Mouse (Mus musculus) left cerebral cortex, adult 9 months (tissue): ENCODE measurements at regions not wholly inside any gene's neighbourhood (a gene's known extent, or its start where the extent isn't known, plus 50 kb on each side); places are given as distances from the start of the nearest gene placed in this dataset.

Experiments
- DNase-seq, 2 experiments: peaks; one replicate each; pipeline ENCODE4 v3.0.0; 2022; ENCODE audit warnings: low spot score in 2 of 2

DNA sequence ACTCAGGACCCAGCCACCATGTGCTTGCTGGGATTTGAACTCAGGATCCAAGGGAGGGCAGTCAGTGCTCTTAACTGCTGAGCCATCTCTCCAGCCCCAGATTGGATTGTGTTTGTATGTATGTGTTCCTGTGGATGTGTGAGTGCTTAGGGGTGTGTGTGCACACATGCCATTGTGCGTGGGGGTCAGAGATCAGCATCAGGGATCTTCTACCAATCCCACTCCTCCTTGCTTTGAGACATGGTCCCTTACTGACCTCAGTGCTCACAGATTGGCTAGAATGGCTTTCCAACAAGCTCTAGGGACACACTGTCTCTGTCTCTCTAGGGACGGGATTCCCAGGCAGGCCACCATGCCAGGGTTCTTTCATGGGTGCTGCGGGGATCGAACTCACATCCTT lies 83.1 kb upstream of the Cpsf6 start:
- no peak for DNase-seq

DNA sequence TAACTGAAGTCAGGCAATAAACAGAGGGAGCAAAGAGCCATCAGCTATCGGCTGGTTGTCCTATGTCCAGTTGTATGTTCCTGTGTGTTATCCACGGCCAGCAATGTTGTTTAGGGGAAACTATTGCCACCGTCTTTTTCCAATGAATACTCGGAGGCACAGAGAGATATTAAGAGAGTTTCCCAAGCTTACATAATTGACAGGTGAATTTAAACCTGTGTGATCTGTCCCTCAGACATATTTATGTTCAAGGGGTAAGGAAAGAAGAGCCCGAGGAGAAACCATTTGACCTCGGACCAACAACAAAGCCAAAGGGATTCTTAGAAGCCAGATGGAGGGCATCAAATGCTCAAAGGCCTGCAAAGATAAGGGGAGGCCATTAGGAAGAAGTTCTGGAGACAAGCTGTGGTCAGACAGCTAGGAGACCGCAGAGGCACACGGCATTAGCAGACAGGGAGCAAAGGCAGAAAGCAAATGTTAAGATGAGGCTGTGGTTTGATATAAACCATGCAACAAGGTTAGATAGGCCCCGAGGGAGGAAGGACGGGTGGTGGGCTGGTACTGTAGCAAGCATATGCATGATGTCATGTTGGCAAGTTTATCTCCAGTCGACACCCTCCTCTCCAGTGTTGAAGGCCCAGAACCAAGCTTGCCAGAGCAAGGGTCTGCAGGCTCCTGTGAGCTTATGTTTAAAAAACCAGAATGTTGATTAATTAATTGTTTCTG lies 82.1 kb upstream of the Cpsf6 start:
- DNase-seq = no peak

DNA sequence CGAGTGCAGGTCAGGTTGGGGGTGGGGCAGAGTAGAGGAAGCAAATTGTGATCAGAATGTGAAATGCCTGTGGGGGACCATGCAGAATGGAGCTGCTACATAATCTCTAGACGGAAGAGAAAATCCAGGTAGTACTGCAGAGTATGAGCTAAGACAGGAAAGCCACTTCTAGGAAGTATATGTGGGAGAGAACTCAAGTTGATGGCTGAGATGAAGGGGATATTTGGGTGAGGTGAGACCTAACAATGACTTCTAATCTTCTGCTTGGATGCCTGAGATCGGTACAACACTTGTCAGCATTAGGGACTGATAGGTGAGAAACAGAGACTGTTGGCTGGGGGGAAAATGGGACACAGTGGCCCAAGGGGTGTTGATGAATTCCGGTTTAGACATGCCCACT lies 81.4 kb upstream of the Cpsf6 start:
- no peak for DNase-seq

- DNase-seq = no peak
Observed at GRCm38 (mm10) chr10:117460366-117460730, 80.5 kb upstream of the Cpsf6 start.

- DNase-seq = no peak
Observed at GRCm38 (mm10) chr10:117459651-117460365, 80.0 kb upstream of the Cpsf6 start.

- DNase-seq = no peak
Observed at GRCm38 (mm10) chr10:117459041-117459475, 79.2 kb upstream of the Cpsf6 start.

- DNase-seq = no peak
Observed at GRCm38 (mm10) chr10:117458271-117459040, 78.6 kb upstream of the Cpsf6 start.

GRCm38 (mm10) chr10:117457701-117457950 lies 77.8 kb upstream of the Cpsf6 start:
- DNase-seq = no peak

- no peak for DNase-seq
Observed at GRCm38 (mm10) chr10:117456904-117457700, 77.3 kb upstream of the Cpsf6 start.

GRCm38 (mm10) chr10:117456427-117456826 lies 76.6 kb upstream of the Cpsf6 start:
- no peak for DNase-seq

DNA sequence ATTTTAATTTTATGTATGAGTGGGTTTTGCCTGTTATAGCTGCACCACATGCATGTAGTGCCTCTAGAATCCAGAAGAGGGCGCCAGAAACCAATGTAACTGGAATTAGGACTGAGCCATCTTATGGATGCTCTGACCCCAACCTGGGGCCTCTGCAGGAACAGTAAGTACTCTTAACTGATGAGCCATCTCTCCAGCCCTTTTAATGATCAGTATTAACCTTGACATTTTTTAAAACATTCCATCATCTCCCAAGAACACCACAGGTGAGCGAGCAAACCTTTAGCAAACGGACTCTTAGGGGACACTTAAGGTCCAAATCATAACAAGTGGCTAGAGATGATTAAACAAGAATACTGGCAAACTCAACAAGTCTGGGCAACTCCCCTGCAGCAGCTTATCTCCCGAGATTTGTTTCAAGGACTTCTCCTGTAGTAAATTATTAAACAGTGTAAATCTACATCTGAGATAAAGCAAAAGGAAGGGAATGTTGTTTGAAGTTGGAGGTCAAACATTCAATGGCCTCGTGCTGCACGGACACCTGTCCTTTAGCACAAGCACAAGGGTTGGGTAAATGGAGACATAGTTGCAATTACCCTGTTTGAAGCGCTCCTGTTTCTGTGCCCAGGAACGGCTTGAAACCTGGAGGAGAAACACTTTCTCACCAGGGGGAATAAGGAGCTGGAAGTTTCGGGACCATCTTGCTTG lies 75.9 kb upstream of the Cpsf6 start:
- DNase-seq = peak in 1 of 2 experiments; percentile 35

DNA sequence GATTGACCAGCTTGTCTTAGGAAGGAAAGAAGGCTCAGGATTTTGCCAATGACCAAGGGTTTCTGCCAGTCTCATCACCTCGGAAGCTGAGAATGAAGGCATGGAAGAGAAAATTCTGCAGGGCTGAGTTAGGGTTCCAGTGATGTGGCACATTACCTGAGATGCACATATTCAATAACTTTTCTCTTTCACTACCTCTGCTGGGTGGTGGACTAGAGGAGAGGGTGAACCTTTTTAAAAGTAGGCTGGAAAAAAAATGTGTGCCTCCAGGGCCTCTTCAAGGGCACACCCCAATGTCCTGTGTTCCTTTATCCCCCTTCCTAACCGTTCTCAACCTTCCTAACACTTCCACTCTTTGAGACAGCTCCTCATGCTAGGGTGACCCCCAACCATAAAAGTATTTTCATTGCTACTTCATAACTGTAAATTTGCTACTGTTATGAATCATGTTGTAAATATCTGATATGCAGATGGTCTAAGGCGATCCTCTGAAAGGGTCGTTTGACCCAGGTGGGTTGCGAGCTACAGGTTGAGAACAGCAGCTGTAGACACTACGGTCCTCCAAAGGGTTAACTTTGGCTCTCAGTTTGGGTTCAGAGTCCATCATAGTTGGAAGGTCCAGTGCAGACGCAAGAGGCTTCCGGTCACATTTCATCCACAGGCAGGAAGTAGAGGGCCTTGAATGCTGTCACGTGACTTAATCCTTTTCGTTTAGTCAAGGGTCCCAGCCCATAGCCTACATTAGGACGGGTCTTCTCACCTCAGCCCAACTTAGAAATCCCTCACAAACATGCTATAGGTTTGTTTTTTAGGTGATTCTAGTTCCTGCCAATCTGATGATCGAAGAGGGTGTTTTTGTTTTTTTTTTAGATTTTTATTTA lies 75.1 kb upstream of the Cpsf6 start:
- DNase-seq = no peak

DNA sequence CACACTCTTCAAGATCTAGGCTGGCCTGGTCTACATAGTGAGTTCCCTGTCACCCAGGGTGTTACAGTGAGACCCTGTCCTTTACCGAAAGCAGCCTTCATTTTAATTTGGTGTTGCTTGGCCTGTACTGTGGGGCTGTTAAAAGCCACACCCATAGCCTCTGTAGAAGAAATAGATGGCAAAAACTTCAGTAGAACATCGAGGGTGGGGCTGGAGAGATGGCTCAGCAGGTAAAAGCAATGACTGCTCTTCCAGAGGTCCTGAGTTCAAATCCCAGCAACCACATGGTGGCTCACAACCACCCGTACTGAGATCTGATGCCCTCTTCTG lies 74.3 kb upstream of the Cpsf6 start:
- DNase-seq = no peak

- no peak for DNase-seq
Observed at GRCm38 (mm10) chr10:117453406-117454170, 73.8 kb upstream of the Cpsf6 start.

DNA sequence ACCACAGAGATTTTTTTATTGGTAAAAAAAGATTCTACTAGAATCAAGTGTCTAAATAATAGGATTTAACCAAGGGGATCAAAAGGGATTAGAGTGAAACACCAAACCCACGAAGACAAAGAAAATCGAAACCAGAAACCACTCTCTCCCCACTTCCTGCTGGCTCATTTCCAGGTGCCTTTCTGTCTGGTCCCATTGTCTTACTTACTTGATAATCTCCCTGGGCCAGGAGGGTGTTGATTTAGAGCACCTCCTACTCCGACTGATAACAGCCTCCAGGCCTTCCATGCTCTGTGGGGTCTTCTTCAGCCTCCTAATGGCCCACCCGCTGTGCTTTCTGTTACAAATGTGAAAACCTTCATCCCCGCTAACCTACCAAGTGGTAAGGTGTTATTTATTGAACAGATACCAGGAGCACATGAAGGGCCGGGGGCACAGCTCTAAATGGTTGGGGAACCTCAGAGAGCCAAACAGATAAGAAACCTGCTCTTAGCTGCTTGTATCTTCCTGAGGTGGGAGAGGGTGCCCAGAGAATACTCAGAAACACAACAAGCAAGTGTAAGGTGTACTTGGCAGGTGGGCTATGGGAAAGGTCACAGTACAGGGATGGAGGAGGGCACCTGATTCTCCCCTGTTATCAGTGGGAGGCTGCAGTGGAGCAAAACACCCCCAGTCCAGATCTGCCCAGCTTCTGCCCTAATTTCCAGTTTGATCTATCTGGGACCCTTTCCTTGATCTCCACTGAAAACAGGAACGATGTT lies 72.6 kb upstream of the Cpsf6 start:
- DNase-seq = no peak

DNA sequence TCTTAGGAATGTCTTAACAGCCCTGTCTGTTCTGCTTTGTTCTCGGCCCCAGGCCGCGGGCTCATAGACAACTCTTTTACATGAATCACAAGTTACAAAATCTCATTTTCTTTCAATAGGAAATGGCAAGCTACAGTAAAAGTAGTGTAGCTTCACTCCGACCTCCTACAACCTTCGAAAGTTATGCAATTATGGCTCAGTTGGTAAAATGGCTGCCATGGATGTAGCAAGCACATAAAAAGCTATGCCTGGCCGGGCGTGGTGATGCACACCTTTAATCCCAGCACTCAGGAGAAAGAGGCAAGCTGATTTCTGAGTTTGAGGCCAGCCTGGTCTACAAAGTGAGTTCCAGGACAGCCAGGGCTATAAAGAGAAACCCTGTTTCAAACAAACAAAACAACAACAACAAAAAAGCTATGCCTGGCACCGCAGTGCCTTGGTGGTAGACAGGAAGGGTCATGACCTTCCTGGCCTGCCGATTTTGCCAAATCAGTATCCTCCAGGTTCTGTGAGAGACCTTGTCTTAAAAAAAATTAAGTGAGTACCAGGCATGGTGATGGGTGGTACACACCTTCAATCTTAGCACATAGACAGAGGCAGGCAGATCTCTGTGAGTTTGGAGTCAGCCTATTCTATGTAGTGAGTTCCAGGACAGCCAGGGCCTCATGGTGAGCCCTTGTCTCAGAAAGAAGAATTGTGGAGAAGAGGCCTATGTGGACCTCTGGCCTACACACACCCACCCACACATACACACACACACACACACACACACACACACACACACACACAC lies 71.8 kb upstream of the Cpsf6 start:
- no peak for DNase-seq

DNA sequence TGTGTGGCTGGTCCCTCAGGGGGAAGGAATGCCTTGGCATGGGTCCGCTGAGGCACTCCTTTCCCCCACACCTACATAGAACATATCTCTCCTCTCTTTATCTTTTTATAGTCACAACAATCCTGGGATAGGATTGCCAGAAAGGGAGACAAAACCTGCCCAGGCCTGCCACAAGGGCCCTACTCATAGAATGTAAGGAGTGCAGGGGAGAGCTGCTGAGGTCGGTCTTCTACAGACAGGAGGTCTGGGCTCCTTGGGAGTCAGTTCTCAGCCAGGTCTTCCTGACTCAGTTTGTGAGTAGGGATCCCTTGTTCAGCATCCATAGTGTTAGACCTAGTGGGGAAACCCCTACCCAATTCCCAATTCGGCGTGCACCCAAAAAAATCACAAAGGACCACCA lies 70.8 kb upstream of the Cpsf6 start:
- no peak for DNase-seq

DNA sequence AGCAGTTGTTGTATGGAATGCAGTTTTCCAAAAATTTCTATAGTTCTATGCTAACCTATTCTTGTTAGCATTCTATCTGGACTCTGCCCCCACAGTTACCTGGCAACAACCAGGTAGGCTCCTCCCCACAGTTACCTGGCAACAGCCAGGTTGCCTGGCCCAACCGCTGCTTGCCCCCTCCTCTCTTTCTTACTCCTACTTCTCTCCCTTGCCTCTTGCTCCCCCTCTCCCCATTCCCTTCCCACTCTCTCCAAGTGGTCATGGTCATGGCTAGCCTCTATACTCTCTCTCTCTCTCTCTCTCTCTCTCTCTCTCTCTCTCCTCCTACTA lies 70.4 kb upstream of the Cpsf6 start:
- DNase-seq = no peak
